Mouse (Mus musculus): Measurements from ENCODE around the gene Scmh1. TPM values are rescaled to one million over a fixed set of nuclear protein-coding genes. Genes with fewer than 3 reads are reported as not detected.

The Scmh1 gene
- polyA plus RNA-seq (2015; fragmentation: Nextera tagmentation; extraction: Ambion mirVana): 98.0 and 106 TPM in 2 replicates

- peak; percentile 89 for ATAC-seq (replicated peaks)
- Histone ChIP-seq H3K27me3 (replicated peaks) (no peaks in the 10 kb centered on the region), H3K4me2 (peak within 1 kb of the TSS; percentile 54), H3K9me3 (no peaks in the 10 kb centered on the region), H3K36me3 (replicated peaks) (no peaks in the 10 kb centered on the region), H3K4me3 (peak within 1 kb of the TSS; percentile 85), H3K4me1 (peaks cover 22% of the 10 kb centered on the region), H3K27ac (peak within 1 kb of the TSS; percentile 92), H3K9ac (peak within 1 kb of the TSS; percentile 96)
- WGBS: under 1% methylated on average over 73 of the region's 102 CpGs
Observed at GRCm38 (mm10) chr4:120405144-120405805, at the start of gene Scmh1. Gene Scmh1 (plus strand): TSS chr4:120405281.

GRCm38 (mm10) chr4:120360011-120360521, 45.0 kb upstream of the Scmh1 start:
- no peak overlapping the region for H3K4me3 ChIP-seq
- no peak overlapping the region for H3K9ac ChIP-seq
- H3K27me3 ChIP-seq (replicated peaks): 0 out of 2 replicates have a peak, but pooled peaks cover 2% of the 10 kb centered on the region
- no peak overlapping the region for H3K4me2 ChIP-seq
- peaks cover 20% of the 10 kb centered on the region for H3K4me1 ChIP-seq
- ATAC-seq (replicated peaks): peak; percentile 68
- H3K27ac ChIP-seq: peak overlapping the region; percentile 55
- H3K9me3 ChIP-seq: no peaks in the 10 kb centered on the region
- no peaks in the 10 kb centered on the region for H3K36me3 ChIP-seq (replicated peaks)
- WGBS: 5% methylated on average over 8 of the region's 8 CpGs

- Histone ChIP-seq H3K4me2 (peak overlapping the region; percentile 42), H3K27me3 (replicated peaks) (no peaks in the 10 kb centered on the region), H3K27ac (peak overlapping the region; percentile 77), H3K4me1 (peaks cover 34% of the 10 kb centered on the region), H3K9me3 (no peaks in the 10 kb centered on the region), H3K36me3 (replicated peaks) (no peaks in the 10 kb centered on the region), H3K4me3 (no peak overlapping the region), H3K9ac (no peak overlapping the region)
- WGBS: 0% methylated on average over 3 of the region's 3 CpGs
- peak; percentile 78 for ATAC-seq (replicated peaks)
Observed at GRCm38 (mm10) chr4:120364729-120365128, 40.4 kb upstream of the Scmh1 start.

GRCm38 (mm10) chr4:120365456-120365855, 39.6 kb upstream of the Scmh1 start:
- ATAC-seq (replicated peaks): peak; percentile 48
- no peaks in the 10 kb centered on the region for H3K36me3 ChIP-seq (replicated peaks)
- peaks cover 36% of the 10 kb centered on the region for H3K4me1 ChIP-seq
- peak overlapping the region; percentile 77 for H3K27ac ChIP-seq
- no peak overlapping the region for H3K4me3 ChIP-seq
- H3K4me2 ChIP-seq: peak overlapping the region; percentile 42
- 19% methylated on average over 5 of the region's 5 CpGs for WGBS
- no peaks in the 10 kb centered on the region for H3K9me3 ChIP-seq
- no peak overlapping the region for H3K9ac ChIP-seq
- H3K27me3 ChIP-seq (replicated peaks): no peaks in the 10 kb centered on the region

GRCm38 (mm10) chr4:120368031-120368430, 37.0 kb upstream of the Scmh1 start:
- ATAC-seq (replicated peaks): no peak
- no peaks in the 10 kb centered on the region for H3K27me3 ChIP-seq (replicated peaks)
- no peak overlapping the region for H3K4me2 ChIP-seq
- H3K9me3 ChIP-seq: no peaks in the 10 kb centered on the region
- H3K4me3 ChIP-seq: no peak overlapping the region
- H3K4me1 ChIP-seq: peaks cover 44% of the 10 kb centered on the region
- WGBS: 86% methylated on average over 2 of the region's 2 CpGs
- no peak overlapping the region for H3K9ac ChIP-seq
- H3K27ac ChIP-seq: no peak overlapping the region
- H3K36me3 ChIP-seq (replicated peaks): no peaks in the 10 kb centered on the region

GRCm38 (mm10) chr4:120368663-120369062, 36.4 kb upstream of the Scmh1 start:
- H3K4me2 ChIP-seq: no peak overlapping the region
- no peak overlapping the region for H3K27ac ChIP-seq
- peaks cover 50% of the 10 kb centered on the region for H3K4me1 ChIP-seq
- H3K9ac ChIP-seq: no peak overlapping the region
- ATAC-seq (replicated peaks): no peak
- H3K4me3 ChIP-seq: no peak overlapping the region
- H3K27me3 ChIP-seq (replicated peaks): no peaks in the 10 kb centered on the region
- H3K9me3 ChIP-seq: no peaks in the 10 kb centered on the region
- WGBS: 11% methylated on average over 4 of the region's 4 CpGs
- H3K36me3 ChIP-seq (replicated peaks): no peaks in the 10 kb centered on the region

- H3K4me2 ChIP-seq: no peak overlapping the region
- H3K4me1 ChIP-seq: peaks cover 52% of the 10 kb centered on the region
- no peak for ATAC-seq (replicated peaks)
- H3K4me3 ChIP-seq: no peak overlapping the region
- no peaks in the 10 kb centered on the region for H3K9me3 ChIP-seq
- no peaks in the 10 kb centered on the region for H3K27me3 ChIP-seq (replicated peaks)
- no peak overlapping the region for H3K9ac ChIP-seq
- H3K36me3 ChIP-seq (replicated peaks): no peaks in the 10 kb centered on the region
- no peak overlapping the region for H3K27ac ChIP-seq
- whole genome bisulfite sequencing: 26% methylated on average over 2 of the region's 2 CpGs
Observed at GRCm38 (mm10) chr4:120369156-120369555, 35.9 kb upstream of the Scmh1 start.

- H3K27me3 ChIP-seq (replicated peaks): no peaks in the 10 kb centered on the region
- H3K27ac ChIP-seq: 0 out of 2 replicates have a peak overlapping the region, but pooled peaks have one; percentile 19
- H3K4me1 ChIP-seq: peaks cover 46% of the 10 kb centered on the region
- whole genome bisulfite sequencing: 7% methylated on average over 10 of the region's 10 CpGs
- ATAC-seq (replicated peaks): peak; percentile 37
- no peak overlapping the region for H3K4me2 ChIP-seq
- no peak overlapping the region for H3K9ac ChIP-seq
- H3K9me3 ChIP-seq: no peaks in the 10 kb centered on the region
- H3K4me3 ChIP-seq: no peak overlapping the region
- no peaks in the 10 kb centered on the region for H3K36me3 ChIP-seq (replicated peaks)
Observed at GRCm38 (mm10) chr4:120369861-120370366, 35.2 kb upstream of the Scmh1 start.

- Histone ChIP-seq H3K36me3 (replicated peaks) (no peaks in the 10 kb centered on the region), H3K4me2 (no peak overlapping the region), H3K4me3 (no peak overlapping the region), H3K9me3 (no peaks in the 10 kb centered on the region), H3K4me1 (peaks cover 34% of the 10 kb centered on the region), H3K27ac (no peak overlapping the region), H3K9ac (no peak overlapping the region), H3K27me3 (replicated peaks) (no peaks in the 10 kb centered on the region)
- WGBS: 78% methylated on average over 3 of the region's 3 CpGs
- no peak for ATAC-seq (replicated peaks)
Observed at GRCm38 (mm10) chr4:120372838-120373237, 32.2 kb upstream of the Scmh1 start.

GRCm38 (mm10) chr4:120373813-120374212, 31.3 kb upstream of the Scmh1 start:
- Histone ChIP-seq H3K36me3 (replicated peaks) (no peaks in the 10 kb centered on the region), H3K4me3 (no peak overlapping the region), H3K4me1 (peaks cover 34% of the 10 kb centered on the region), H3K27me3 (replicated peaks) (no peaks in the 10 kb centered on the region), H3K9ac (no peak overlapping the region), H3K27ac (peak overlapping the region; percentile 20; the same call in 1 of the 2 replicates), H3K9me3 (no peaks in the 10 kb centered on the region), H3K4me2 (no peak overlapping the region)
- WGBS: 21% methylated on average over 4 of the region's 4 CpGs
- no peak for ATAC-seq (replicated peaks)

- peak; percentile 91 for ATAC-seq (replicated peaks)
- Histone ChIP-seq H3K4me3 (no peak overlapping the region), H3K36me3 (replicated peaks) (no peaks in the 10 kb centered on the region), H3K27ac (peak overlapping the region; percentile 64), H3K9me3 (no peaks in the 10 kb centered on the region), H3K27me3 (replicated peaks) (no peaks in the 10 kb centered on the region), H3K9ac (no peak overlapping the region), H3K4me2 (no peak overlapping the region), H3K4me1 (peaks cover 4% of the 10 kb centered on the region; the same call in 1 of the 2 replicates)
- 8% methylated on average over 7 of the region's 7 CpGs for WGBS
Observed at GRCm38 (mm10) chr4:120380811-120381391, 24.2 kb upstream of the Scmh1 start.

GRCm38 (mm10) chr4:120385496-120385895, 19.6 kb upstream of the Scmh1 start:
- no peaks in the 10 kb centered on the region for H3K36me3 ChIP-seq (replicated peaks)
- H3K4me2 ChIP-seq: no peak overlapping the region
- H3K9me3 ChIP-seq: no peaks in the 10 kb centered on the region
- H3K27ac ChIP-seq: no peak overlapping the region
- peaks cover 4% of the 10 kb centered on the region; the same call in 1 of the 2 replicates for H3K4me1 ChIP-seq
- WGBS: 89% methylated on average over 2 of the region's 2 CpGs
- H3K9ac ChIP-seq: no peak overlapping the region
- 0 out of 2 replicates have a peak, but pooled peaks cover 3% of the 10 kb centered on the region for H3K27me3 ChIP-seq (replicated peaks)
- no peak overlapping the region for H3K4me3 ChIP-seq
- no peak for ATAC-seq (replicated peaks)

All from midbrain, embryonic 15.5 days (tissue).